Mouse (Mus musculus): ENCODE data around the gene Eml6. TPM values are rescaled to one million over a fixed set of nuclear protein-coding genes. Genes with fewer than 3 reads are reported as not detected.
"Not testable (repeated sequence)": the region's sequence is repeated elsewhere in the genome, so short reads cannot be mapped to it uniquely, and the experiment has no call there.

Gene Eml6
- polyA plus RNA-seq, 2 experiments from 2014 or later, result 0.82 to 1.2 TPM

DNA sequence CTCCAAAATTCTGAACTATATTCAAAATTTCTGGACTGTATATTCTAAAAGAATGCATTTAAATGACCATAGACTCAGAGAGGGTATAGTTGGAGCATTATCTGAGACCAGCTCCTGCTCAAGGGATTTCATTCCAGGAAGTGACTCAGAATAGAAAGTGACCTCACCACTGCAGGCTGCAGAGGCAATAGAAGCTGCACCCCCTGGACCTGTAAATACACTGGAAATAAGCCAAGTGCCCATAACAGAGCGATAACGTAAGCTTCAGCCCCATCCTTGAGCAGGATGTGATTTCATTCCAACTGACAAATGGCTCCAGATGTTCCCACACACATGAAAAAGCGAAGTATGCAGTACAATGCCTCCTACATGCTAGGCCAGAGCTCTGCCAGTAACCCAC, 186.1 kb downstream of the Eml6 start:
- ATAC-seq, result no peak

DNA sequence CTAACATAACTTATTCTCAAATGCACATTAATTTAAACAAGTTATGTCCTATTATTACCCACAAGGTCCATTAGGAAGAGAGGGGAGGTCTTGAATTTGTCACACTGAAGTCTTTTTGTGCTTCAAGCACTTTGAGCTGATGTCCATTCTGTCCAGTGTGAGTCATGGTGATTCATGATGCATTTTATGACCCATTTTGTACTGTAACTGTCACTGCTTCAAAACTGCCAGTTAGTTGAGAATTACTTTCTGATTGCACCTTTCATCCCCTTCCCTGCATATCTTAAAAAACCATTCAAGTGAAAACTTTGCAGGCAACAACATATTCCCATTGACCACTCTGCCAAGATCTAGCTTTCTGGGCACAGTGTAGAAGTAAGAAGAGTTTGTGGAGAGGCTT, 188.8 kb downstream of the Eml6 start:
- ATAC-seq, result no peak

DNA sequence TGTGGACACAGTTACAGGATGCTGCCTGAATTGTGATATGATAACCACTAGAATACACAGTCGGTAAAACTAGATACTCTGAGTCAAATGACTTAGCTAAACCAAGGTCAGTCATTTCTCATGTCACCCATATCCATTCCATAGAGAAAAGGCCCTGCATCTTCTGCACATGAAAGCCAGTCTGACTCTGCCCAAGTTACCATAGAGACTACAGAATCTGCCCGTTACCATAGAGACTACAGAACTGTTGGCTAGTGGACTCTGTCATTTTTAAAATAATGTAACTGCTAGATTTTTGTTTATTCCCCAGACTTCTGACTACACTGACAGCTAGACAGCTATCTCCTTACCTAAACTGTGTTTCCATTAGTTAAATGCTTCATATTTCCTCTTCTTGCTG, 198.1 kb downstream of the Eml6 start:
- no peak for ATAC-seq

DNA sequence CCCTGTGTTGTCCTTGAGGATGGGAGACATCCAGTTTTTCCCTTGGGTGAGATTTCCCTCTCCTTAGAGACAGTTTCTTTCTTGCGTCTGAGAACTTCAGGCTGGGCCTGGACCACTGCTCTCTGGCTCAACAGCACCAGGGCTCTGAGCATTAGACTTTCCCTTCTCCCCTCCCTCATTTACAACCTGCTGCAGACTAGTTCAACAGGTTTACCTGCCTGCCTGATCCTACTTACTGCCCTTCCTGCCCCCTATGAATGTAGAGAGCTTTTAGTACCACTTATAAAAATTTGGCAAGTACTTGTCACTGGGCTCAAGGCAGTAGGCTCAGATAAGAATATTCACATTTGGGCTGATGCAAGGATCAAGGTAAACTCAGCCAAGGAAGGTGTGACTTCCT, 199.8 kb downstream of the Eml6 start:
- no peak for ATAC-seq

DNA sequence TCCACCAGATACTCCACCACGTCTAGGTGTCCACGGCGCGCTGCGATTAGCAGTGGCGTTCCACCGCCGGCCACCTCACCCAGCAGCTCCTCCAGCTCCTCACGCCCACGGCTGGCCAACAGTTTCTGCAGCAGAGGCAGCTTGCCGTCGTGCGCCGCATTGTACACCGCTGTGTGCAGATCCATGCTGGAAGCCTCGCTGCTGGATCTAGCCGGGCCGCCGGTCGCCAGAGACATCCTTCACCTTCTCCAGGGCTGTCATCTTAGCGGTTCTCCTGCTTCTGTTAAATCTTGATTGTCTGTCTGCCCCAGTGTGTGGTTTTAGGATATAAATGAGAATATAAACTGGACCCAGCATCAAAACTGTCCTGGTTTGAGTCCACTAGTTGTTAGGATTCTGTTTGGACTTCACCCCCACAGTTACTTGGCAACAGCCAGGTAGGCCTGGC, 200.5 kb downstream of the Eml6 start, which contains the start of gene 4931440F15Rik:
4931440F15Rik (minus strand) TSS at position 398 of the 448 bp plus-strand sequence.
- not testable (repeated sequence) for ATAC-seq

DNA sequence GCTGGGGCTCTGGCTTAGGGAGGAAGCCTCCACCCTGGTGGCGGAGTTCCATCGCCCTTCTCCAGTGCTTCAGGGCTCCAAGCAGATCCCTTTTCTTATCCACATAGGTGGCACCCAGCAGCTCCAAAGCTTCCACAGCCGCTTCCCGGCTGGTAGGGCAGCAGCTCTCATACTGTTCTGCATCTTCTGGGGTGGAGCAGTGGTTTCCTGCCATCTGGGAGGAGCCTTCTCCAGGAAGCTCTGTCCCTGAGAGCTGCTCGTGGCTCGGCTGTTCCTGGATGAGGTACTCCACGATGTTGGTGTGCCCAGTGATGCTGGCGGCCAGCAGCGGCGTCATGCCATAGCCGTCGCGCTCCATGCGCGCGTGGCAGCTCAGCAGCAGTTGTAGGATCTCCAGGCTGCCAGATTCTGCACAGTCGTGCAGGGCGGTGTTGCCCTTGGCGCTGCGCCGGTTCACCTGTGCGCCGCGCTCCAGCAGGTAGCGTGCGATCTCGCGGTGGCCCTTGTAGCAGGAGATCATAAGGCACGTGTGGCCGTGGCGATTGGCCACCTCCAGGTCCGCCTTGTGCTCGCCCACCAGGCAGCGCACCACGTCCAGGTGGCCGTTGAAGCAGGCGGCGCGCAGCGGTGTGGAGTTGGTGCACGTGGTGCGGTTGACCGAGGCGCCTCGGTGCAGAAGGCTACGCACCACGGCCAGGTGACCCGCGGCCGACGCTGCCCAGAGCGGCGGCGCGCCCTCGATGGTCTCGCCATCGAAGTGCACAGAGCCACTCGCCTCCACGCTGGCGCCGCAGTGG, 201.2 kb downstream of the Eml6 start:
- not testable (repeated sequence) for ATAC-seq

DNA sequence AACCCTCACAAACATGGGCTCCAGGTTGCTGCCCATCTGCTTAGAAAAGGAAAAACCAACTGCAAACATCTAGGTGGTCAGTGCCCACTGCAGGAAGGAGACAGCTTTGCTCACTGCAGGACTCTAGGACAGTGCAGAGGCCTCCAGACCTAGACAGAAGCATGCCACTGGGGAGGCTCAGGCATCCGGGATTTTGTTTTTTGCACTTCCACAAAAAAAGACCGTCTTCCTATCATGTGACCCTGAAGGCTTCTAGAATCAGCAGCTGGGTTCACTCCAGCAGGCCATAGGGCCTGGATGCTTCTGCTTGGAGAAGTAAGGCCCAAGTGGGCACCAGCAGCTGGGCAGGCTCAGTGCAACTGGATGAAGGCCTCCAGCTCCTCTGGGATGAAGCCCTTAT, 202.7 kb downstream of the Eml6 start:
- no peak for ATAC-seq

DNA sequence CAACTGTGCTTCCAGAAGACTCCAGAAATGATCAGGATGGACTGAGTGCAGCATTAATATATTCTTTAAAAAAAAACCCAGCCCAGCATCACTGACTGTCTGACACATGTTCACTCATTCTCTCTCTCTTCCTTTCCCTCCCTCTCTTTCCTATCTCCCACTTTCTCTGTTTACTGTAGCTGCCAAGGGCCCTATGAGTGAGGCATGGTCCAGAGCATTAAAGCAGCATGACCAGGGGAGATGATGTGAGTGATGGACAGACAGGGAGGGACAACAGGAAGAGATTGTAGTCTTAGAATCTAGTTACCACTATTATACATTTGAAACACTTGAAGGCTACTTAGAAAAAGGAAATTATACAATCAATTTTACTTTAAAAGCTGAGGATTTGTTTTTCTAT, 210.2 kb downstream of the Eml6 start:
- no peak for ATAC-seq

DNA sequence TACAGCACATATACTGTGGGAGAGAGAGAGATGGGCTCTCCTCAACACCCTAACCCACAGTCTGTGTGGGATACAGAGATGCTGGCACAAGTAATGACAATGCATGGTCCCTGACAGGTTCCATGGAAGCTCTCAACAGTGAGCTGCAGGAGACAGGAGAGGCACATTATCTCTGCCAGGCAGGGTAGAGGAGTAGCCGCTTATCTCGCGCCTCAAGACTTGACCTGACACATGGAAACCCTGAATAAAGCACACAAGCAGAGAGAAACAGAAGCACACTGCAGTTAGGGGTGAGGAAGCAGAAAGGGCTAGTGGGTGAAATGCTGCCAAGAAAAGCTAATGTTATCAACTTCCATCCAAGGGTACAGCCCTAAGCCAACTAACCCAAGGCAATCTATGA, 210.6 kb downstream of the Eml6 start:
- no peak for ATAC-seq

DNA sequence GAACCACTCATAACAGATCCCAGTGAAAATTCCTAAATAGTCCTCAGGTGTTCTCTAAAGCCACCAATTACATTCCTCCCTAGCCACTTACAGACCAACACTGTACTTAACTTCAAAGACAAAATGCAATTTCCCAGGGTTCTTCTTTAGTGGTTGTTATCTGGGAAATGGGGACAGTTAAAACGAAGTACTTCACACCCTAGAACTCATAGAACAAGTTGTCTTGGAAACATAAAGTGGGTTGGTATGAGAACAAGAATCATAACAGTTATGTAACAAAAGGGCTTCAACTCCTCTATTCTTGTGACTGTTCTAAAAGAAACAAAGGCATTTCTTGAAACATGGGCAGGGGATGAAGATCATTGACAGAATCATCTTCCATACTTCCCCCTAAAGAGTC, 212.6 kb downstream of the Eml6 start:
- ATAC-seq, result no peak

DNA sequence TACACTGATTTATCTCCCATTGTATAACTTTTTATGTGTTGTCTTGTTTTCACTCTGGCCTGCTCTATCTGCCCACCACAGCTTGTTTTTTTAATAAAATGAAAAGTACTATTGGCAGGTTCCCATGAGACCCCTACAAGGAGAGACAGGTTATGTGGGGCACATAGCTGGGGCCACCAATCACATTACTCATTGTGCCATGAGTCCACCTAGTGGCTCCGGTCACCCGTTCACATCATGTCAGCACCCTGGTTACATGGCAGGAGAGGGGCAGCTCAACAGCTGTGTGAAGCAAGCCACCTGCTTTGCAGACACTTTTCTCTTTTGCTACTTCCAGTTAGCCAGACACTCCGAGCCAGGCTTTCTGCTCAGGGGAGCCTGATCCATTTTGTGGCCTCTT, 213.4 kb downstream of the Eml6 start:
- no peak for ATAC-seq

DNA sequence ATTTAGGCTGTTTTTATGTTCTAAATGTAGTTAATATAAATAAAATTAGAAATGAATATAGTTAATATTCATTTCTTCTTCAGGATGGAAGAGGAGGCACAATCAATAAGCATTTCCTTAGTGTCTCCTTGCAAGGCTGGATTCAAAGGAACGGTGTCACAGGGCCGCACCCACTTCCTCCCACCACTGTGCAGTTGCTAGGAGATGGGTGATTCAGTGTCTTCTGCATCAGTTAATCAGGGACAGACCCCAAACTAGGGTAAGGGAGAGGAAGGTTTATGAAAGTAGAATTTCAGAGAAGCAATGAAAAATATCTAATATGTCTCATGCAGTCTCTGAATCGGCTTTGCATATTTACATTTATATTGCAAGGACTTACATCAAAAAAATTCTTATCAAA, 215.5 kb downstream of the Eml6 start:
- ATAC-seq, result peak; percentile 73

DNA sequence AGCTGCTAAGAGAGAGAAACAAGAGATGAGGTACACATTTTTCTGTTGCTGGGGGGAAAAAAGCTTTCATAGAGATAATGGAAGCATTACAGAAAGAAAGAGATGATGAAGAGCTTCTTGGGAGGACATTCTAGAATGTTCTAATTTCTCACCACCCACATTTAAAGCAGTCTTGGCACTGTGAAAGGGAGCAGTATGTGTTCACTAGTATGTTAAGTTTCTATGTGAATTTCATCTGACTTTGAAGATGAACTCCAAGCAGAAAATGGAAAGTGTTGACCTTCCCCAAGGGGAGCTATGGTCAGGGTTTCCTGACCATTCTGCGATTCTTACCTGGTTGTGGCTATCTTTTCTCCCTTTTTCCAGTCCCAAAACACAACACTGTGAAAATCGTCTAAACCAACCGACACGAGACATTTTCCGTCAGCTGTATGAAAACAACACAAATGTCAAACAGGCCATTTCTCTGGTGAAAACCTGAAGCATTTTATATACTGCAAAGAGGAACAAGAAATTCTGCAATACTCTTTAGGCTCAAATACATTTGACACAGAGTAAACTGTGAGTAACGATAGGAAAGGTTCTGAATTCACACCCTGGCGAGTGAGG, 216.7 kb downstream of the Eml6 start:
- no peak for ATAC-seq

DNA sequence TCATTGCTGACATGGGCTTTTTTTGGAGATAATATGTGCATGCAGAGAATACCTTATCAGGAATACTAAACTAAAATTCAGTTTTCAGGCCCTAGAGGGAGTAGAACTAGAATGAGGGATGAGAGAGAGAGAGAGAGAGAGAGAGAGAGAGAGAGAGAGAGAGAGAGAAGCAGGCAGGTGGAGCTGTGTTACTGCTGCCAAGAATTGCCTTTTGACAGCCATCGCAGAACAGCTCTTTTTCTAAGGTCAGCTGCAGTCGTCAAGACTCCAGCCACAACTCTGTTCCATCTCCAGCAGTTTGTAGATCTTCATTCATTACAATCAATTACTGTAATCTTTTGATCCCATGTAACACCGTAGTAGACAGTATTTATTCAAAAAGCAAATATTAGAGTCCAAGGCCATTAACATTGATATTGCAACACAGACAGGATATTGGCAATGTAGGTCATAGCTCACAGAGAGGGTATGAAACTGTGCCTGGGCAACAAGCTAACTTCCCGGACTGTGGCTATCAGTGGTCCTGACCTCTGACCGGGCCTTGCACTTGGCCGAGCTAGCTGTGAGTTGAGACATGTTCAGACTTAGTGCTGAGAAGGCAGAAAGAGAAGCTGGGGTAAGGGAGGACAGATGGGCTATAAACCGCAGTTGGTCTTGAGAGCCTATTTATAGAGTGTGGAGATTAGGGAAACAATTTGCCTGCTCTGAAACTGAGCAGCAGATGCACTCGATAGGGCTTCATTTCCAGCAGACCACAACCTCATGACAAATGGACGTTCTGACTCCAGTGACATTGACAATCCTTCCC, 217.5 kb downstream of the Eml6 start:
- no peak for ATAC-seq

DNA sequence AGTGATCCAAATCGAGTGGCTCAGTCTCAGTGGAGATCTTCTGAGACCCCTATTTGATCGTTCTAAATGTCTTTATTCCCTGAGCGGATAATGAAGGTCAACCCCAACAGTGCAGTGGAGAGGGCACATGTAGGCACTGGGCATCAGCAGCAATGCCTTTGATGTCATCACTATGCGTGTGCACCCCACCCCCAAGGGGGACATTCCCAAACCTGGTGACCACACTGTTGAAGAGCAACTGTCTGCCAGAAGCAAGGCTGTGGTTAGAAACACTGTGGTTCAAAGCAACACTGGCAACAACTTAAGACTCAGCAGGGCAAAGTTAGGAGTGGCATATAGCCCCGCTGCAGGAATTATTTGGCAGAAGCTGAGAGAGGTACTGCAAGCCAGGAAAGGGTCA, 218.5 kb downstream of the Eml6 start:
- ATAC-seq, result no peak

DNA sequence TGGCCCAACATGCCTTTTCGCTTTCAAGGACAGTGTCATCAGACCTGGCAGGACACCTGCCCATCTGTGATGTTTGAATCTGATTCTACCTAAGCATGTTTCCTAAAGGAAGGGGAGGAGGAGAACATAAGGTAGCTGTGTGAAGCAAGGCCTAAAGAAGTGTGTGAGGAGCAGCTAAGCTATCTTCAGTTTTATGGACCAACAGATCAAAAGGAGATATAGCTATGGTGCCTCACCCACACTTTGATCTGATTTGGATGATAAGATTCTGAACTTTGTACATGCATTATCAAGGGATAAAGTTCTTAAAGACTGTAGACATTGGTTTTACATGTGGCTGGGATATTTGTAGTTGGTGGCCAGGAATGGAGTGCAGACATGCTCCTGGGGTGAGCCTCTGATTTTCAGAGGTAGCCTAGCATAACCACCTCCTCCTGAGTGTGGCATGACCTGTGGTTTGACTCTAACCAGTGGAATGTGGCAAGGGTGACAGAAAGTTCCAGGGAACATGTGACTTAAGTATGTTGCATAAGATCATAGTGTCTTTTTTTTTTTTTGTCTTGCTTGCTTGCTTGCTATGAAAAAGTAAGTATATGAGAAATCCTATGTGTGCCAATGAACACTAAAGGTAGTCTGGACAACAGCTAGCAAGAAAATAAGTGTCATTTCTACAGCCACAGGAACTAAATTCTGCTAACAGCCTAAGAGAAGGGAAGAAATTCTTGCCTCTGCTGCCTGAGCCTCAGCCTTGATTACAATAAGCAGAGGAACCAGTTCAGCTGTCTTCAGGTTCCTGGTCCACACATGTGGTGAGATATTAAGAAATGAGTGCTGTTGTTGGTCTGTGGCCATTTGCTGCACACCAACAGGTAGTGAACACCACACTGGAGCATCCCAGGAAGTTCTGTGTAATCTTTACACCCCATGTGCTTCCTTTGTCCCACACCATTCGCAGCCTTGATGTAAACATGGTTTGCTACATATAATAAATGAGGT, 224.1 kb downstream of the Eml6 start:
- no peak for ATAC-seq

DNA sequence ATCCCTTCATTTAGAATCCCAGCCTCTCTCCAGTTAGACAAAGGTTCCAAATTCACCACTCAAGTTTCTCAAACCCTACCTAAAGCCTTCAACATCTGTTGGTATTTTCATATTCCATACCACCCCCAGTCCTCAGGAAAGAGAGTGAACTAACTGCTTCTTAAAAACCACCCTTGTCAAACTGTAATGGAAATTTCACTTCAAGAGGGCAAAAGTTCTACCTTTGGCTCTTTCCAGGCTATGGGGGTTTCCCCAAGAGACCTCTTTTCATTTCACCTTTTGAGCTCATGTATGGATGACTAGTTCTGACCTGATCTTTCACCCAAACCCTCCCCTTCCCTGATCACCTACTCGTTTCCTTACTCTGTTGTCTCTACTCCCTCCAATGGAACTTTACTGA, 226.0 kb downstream of the Eml6 start:
- peak; percentile 45 for ATAC-seq

DNA sequence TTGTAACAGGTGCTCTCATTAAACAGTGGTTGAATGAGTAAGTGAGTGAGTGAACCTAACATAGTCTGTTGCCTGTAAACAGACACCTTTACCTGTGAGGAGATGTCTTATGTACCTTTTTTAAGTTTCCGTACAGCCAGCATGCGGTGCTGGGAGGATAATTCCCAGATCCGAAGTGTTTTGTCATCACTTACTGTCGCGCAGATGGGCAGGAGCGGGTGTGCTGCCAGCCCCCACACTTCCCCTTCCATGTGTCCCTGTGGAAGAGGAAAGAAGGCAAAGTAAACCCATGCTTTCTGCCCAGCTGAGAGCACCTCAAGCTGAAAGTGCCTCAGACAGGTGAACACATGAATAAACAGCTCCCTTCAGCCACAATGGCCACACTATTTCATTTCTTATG, 230.7 kb downstream of the Eml6 start:
- no peak for ATAC-seq

DNA sequence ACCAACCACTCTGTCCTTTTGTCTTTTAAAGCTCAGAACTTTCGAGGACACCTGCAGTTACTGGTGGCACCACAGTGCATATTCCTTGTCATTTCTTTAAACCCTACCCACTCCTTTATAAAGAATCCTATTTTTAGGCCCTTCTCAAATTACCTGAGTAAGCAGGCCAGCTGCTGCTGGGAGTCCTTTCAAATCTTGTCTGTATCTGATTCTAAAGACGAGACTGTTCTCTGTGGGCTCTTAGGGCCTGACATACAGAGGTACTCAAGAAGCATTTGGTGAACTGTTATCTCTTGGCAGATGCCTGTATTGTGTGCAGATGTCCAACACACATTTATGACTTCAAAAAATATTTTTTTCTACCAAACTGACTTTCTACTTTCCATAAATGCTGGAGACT, 231.4 kb downstream of the Eml6 start:
- no peak for ATAC-seq

DNA sequence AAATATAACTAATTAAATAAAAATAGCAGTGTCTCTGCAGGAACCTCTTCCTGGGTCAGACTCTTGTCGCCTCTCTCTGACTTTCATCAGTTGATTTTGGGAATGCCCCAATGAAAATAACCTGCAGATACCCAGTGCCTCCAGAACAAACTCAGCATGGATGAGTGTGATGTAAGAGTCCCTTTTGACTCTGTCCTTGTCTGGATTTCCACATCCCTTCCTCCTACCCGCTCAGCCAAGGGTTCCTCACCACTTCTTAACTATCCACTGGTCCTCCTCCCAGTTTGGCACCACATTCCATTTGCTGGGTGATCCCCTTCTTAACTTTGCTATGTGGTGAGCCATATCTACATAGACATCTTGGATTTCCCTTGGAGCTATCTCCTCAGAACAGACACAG, 235.0 kb downstream of the Eml6 start:
- no peak for ATAC-seq

DNA sequence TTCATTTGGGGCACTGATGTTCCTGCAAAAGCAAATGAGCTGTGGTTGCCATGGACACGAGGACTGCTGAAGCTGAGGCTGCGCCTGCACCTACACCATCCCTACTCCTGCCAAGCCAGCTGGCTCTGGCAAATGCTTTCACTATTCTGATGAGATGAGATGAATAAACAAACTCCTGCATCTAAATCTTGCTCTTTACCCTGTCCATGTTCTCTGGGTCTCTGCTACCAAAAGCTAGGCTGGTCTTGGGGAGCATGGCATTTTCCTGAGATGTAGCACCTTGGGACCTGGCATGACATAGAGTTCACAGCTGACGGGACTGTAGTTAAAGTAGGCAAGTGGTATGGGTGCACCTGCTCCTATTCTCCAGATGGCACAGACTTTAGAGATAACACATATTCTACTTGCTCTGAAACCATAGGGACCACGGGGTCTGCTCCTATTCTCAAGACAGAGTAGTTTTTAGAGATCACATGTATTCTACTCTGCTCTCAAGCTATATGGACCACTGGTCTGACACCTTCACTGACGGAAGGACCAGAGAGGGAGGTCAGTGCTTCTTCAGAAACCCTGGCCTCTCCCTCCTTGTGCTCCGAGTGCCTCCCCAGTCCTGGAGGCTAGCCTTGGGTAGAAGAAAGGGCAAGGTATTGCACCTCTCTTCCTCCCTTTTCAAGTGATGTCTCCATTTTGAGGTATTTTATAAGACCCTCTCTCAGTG, 236.8 kb downstream of the Eml6 start:
- ATAC-seq, result no peak

DNA sequence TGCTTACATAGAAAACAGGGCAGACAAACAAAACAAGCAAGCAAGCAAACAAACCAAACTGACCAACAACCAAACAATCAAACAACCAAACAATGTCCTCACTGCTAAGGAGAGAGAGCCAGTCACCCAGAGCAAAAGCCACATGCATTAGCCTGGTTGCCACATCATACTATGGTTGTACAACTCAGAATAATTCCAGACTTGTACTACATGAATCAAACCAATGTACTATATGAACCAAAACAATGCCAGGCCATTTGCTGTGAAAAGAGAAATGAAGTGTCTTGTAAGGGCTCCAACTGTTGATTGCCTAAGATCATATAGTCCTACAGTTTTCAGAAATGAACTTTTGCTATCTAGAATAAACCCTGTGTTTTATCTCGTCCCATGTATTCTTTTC, 237.3 kb downstream of the Eml6 start:
- ATAC-seq, result no peak

Data from activated CD4-positive, CD25-positive, alpha-beta regulatory T cell, adult 4 months (primary cell).